Mouse (Mus musculus) left cerebral cortex, adult 2 months (tissue): ENCODE measurements at regions not wholly inside any gene's neighbourhood (a gene's known extent, or its start where the extent isn't known, plus 50 kb on each side); places are given as distances from the start of the nearest gene placed in this dataset.
A peak's percentile ranks its signal among the peaks of the same experiment; 100 is the strongest.

Experiments
- DNase-seq, 2 experiments: peaks; one replicate each; pipeline ENCODE4 v3.0.0; 2021 to 2022; ENCODE audit warnings: low spot score in 2 of 2, mixed read lengths in 1 of 2; ENCODE audit errors: extremely low spot score in 1 of 2
- H3K27ac ChIP-seq: fragments of 200-600 bp; 2 replicates; pipeline ENCODE4 v1.8.1; 2022
- H3K4me3 ChIP-seq: fragments of 200-600 bp; 2 replicates; pipeline ENCODE4 v1.8.1; 2022
- CTCF ChIP-seq: fragments of 200-600 bp; IDR thresholded peaks from 2 replicates; pipeline ENCODE4 v1.8.1; 2022; ENCODE audit warnings: antibody characterized with exemption, mild to moderate bottlenecking, moderate library complexity
- intact Hi-C: fragments of 180-260 bp; cut with DNase I; formaldehyde crosslinking; loops from one replicate; pipeline ENCODE4 v1.15.1; 2025

- peak; percentile 50 to 64 for DNase-seq
- H3K27ac ChIP-seq = no peak overlapping the region
- intact Hi-C loops = loop anchor here (1.0 to 10.0 kb wide), 5 partner anchors 257 to 1736 kb away; no protein-coding TSS in a partner anchor
- peak; percentile 90 for TF ChIP-seq CTCF
- no peak overlapping the region for H3K4me3 ChIP-seq
Observed at GRCm38 (mm10) chr2:124927882-124928758, 139.8 kb upstream of the Slc24a5 start.

GRCm38 (mm10) chr2:124928759-124929113 is 139.2 kb upstream of the Slc24a5 start:
- no peak for TF ChIP-seq CTCF
- no peak for DNase-seq
- intact Hi-C loops = loop anchor here (1.0 to 10.0 kb wide), 5 partner anchors 256 to 1736 kb away; no protein-coding TSS in a partner anchor
- Histone ChIP-seq H3K4me3 (no peak overlapping the region), H3K27ac (no peak overlapping the region)

- H3K27ac ChIP-seq = no peak overlapping the region
- no peak for DNase-seq
- no peak overlapping the region for H3K4me3 ChIP-seq
- TF ChIP-seq CTCF = no peak
- intact Hi-C loops = no loop called here
Observed at GRCm38 (mm10) chr2:124930719-124931118, 137.2 kb upstream of the Slc24a5 start.

- H3K4me3 ChIP-seq = no peak overlapping the region
- TF ChIP-seq CTCF = no peak
- no peak for DNase-seq
- H3K27ac ChIP-seq = no peak overlapping the region
- intact Hi-C loops = no loop called here
Observed at GRCm38 (mm10) chr2:124932566-124932965, 135.4 kb upstream of the Slc24a5 start.

- H3K4me3 ChIP-seq = no peak overlapping the region
- H3K27ac ChIP-seq = no peak overlapping the region
- TF ChIP-seq CTCF = no peak
- no peak for DNase-seq
- intact Hi-C loops = no loop called here
Observed at GRCm38 (mm10) chr2:124933876-124934275, 134.0 kb upstream of the Slc24a5 start.

- intact Hi-C loops = no loop called here
- Histone ChIP-seq H3K4me3 (no peak overlapping the region), H3K27ac (no peak overlapping the region)
- no peak for TF ChIP-seq CTCF
- no peak for DNase-seq
Observed at GRCm38 (mm10) chr2:124948263-124948781, 119.6 kb upstream of the Slc24a5 start.

- TF ChIP-seq CTCF = no peak
- intact Hi-C loops = no loop called here
- no peak overlapping the region for H3K4me3 ChIP-seq
- no peak for DNase-seq
- no peak overlapping the region for H3K27ac ChIP-seq
Observed at GRCm38 (mm10) chr2:124948812-124949211, 119.1 kb upstream of the Slc24a5 start.

- no peak overlapping the region for H3K4me3 ChIP-seq
- no peak for DNase-seq
- TF ChIP-seq CTCF = no peak
- H3K27ac ChIP-seq = no peak overlapping the region
- intact Hi-C loops = no loop called here
Observed at GRCm38 (mm10) chr2:124952212-124952611, 115.7 kb upstream of the Slc24a5 start.

- no peak for TF ChIP-seq CTCF
- intact Hi-C loops = no loop called here
- Histone ChIP-seq H3K27ac (no peak overlapping the region), H3K4me3 (no peak overlapping the region)
- no peak for DNase-seq
Observed at GRCm38 (mm10) chr2:124953015-124953414, 114.9 kb upstream of the Slc24a5 start.

GRCm38 (mm10) chr2:124955843-124956242 is 112.1 kb upstream of the Slc24a5 start:
- no peak for DNase-seq
- no peak for TF ChIP-seq CTCF
- Histone ChIP-seq H3K27ac (no peak overlapping the region), H3K4me3 (no peak overlapping the region)
- intact Hi-C loops = no loop called here

GRCm38 (mm10) chr2:124959431-124959830 is 108.5 kb upstream of the Slc24a5 start:
- no peak overlapping the region for H3K4me3 ChIP-seq
- DNase-seq = no peak
- no peak for TF ChIP-seq CTCF
- intact Hi-C loops = no loop called here
- H3K27ac ChIP-seq = no peak overlapping the region

- H3K4me3 ChIP-seq = no peak overlapping the region
- no peak overlapping the region for H3K27ac ChIP-seq
- intact Hi-C loops = no loop called here
- no peak for DNase-seq
- no peak for TF ChIP-seq CTCF
Observed at GRCm38 (mm10) chr2:124971826-124972749, 95.8 kb upstream of the Slc24a5 start.
